Mouse (Mus musculus): ENCODE measurements around the gene Mpzl2. TPM values are rescaled to one million over a fixed set of nuclear protein-coding genes. Genes with fewer than 3 reads are reported as not detected.

Gene Mpzl2
- 2.5 and 2.8 TPM in 2 replicates for polyA plus RNA-seq (2015; fragmentation: Nextera tagmentation; extraction: Ambion mirVana)

DNA sequence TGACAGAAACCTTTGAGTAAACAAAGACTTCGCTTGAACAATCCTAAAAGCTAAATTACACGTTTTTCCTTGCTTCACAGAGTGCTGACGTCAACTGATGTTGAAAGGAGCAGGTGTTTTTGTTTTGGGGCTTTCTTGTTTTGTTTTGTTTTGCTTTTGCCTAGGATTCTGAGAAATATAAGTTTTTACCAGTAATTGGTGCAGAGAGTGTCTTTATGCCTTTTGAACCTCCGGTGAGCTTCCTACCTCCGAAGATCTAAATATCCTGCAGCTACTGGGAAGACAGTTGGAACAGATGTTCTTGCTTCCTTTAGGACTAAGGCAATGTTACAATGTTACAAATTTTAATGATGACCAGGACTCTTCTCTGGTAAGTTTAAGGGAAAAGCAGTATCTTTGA is at the start of gene Mpzl2:
Mpzl2 (plus strand) TSS at position 301 of the 400 bp plus-strand sequence.
- Histone ChIP-seq H3K4me1 (no peaks in the 10 kb centered on the region; the same call in 1 of the 2 replicates), H3K27ac (no peak within 1 kb of the TSS), H3K4me3 (no peak within 1 kb of the TSS), H3K36me3 (replicated peaks) (no peaks in the 10 kb centered on the region), H3K27me3 (replicated peaks) (peaks cover 62% of the 10 kb centered on the region), H3K9ac (no peak within 1 kb of the TSS), H3K4me2 (0 out of 2 replicates have a peak within 1 kb of the TSS, but pooled peaks have one; percentile 8), H3K9me3 (no peaks in the 10 kb centered on the region)
- WGBS: 68% methylated on average over 5 of the region's 5 CpGs
- no peak for ATAC-seq (replicated peaks)

DNA sequence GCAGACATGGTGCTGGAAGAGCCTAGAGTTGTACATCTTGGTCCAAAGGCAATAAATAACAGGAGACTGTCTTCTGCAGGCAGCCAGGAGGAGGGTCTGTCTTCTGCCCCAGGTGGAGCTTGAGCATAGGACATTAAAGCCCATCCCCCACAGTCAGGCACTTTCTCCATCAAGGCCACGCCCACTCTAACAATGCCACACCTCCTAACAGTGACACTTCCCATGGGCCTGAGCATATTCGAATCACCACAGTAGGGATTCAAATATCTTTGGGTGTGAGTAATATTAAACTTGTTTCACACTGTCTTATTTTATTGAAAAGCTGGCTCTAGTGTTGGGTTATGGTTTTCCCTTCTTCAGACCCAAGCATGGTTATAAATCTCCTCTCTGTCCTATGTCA is 47.8 kb upstream of the Mpzl2 start:
- Histone ChIP-seq H3K4me2 (no peak overlapping the region), H3K4me1 (no peaks in the 10 kb centered on the region), H3K4me3 (no peak overlapping the region), H3K27ac (no peak overlapping the region), H3K9me3 (no peaks in the 10 kb centered on the region), H3K27me3 (replicated peaks) (no peaks in the 10 kb centered on the region), H3K9ac (no peak overlapping the region), H3K36me3 (replicated peaks) (no peaks in the 10 kb centered on the region)
- 87% methylated on average over 2 of the region's 2 CpGs for WGBS
- no peak for ATAC-seq (replicated peaks)

DNA sequence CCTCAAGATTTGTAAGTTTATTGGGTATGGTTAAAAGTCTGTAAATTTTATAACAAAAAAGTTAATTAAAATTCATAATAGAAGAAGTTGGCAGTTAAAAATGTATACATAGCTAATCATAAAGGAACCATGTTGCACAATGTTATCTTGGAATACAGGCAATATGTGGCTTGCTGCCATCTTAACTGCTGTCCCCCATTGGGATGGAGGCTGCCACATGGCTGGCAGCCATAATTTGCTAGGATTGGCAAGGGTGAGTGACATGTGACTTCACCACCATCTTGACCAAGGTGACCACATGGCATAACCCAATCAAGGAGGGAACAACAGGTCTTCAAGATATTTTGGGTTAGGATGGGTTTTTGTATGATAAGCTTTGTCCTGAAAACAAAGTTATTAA is 47.3 kb upstream of the Mpzl2 start:
- ATAC-seq (replicated peaks): no peak
- Histone ChIP-seq H3K9me3 (no peaks in the 10 kb centered on the region), H3K36me3 (replicated peaks) (no peaks in the 10 kb centered on the region), H3K9ac (no peak overlapping the region), H3K27me3 (replicated peaks) (no peaks in the 10 kb centered on the region), H3K4me1 (no peaks in the 10 kb centered on the region), H3K4me3 (no peak overlapping the region), H3K27ac (no peak overlapping the region), H3K4me2 (no peak overlapping the region)

DNA sequence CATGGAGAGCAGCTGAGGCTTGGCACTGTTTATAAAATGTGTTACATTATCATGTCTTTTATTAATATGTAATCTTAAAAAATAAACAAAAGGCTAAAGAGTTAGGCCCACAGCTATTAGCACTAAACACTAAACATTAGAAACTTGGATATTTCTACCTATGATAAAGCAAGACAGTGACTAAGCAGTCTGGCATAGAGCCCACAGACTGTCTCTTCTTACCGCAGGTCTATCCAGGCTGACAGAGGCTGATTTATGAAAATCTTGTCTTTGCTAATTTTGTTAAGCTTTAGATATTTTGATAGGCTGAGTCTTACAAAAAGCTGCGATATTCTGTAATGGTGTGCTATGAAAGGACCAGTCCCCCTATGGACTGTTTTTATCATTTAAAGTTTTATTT is 46.3 kb upstream of the Mpzl2 start:
- Histone ChIP-seq H3K4me1 (no peaks in the 10 kb centered on the region), H3K4me2 (no peak overlapping the region), H3K9me3 (no peaks in the 10 kb centered on the region), H3K9ac (no peak overlapping the region), H3K27ac (no peak overlapping the region), H3K27me3 (replicated peaks) (no peaks in the 10 kb centered on the region), H3K4me3 (no peak overlapping the region), H3K36me3 (replicated peaks) (no peaks in the 10 kb centered on the region)
- no peak for ATAC-seq (replicated peaks)
- WGBS: 93% methylated on average over 2 of the region's 2 CpGs

DNA sequence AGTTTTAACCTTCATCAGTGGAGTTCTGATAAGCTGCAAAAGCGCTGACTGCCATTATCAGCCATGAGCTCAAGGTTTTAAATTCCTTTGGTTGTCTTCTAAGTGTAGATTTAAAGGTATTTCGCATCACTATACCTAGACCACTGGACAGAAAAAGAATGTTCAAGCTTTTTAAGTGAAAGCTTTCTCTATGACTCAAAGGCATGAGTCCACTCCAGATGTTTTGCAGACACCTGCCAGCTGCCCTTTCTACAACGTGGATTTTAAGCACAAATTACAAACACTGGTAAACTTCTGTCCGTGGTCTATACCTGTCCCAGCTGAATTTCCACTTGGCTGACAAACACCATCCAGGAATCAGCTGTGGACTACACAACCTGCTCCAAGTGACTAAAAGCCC is 44.6 kb upstream of the Mpzl2 start:
- H3K4me3 ChIP-seq: no peak overlapping the region
- no peak overlapping the region for H3K9ac ChIP-seq
- H3K9me3 ChIP-seq: no peaks in the 10 kb centered on the region
- no peak for ATAC-seq (replicated peaks)
- H3K27me3 ChIP-seq (replicated peaks): no peaks in the 10 kb centered on the region
- H3K36me3 ChIP-seq (replicated peaks): no peaks in the 10 kb centered on the region
- H3K4me2 ChIP-seq: no peak overlapping the region
- no peaks in the 10 kb centered on the region for H3K4me1 ChIP-seq
- no peak overlapping the region for H3K27ac ChIP-seq
- WGBS: 84% methylated on average over 4 of the region's 4 CpGs

DNA sequence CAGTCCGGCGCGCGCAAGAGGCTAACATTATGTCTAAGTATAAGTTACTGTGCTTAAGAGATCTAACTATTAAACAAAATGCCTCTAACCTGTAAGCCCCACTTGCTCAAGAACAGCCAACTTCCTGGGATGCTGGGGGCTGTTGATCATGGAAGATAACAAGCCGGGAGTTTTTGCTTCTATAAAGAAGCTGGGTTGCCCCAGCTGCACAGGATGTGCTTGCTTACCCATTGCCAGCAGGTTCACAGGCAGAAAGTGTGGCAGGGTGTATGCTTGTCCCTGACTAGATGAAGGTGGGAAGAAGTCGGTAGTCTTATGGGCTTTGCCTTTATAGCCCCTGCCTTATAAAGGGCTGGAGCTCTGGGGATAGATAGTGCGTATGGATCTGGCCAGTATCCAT is 43.0 kb upstream of the Mpzl2 start:
- Histone ChIP-seq H3K9me3 (no peaks in the 10 kb centered on the region), H3K27me3 (replicated peaks) (no peaks in the 10 kb centered on the region), H3K4me1 (no peaks in the 10 kb centered on the region), H3K4me2 (no peak overlapping the region), H3K9ac (no peak overlapping the region), H3K27ac (no peak overlapping the region), H3K4me3 (no peak overlapping the region), H3K36me3 (replicated peaks) (no peaks in the 10 kb centered on the region)
- ATAC-seq (replicated peaks): no peak
- 96% methylated on average over 7 of the region's 7 CpGs for WGBS

DNA sequence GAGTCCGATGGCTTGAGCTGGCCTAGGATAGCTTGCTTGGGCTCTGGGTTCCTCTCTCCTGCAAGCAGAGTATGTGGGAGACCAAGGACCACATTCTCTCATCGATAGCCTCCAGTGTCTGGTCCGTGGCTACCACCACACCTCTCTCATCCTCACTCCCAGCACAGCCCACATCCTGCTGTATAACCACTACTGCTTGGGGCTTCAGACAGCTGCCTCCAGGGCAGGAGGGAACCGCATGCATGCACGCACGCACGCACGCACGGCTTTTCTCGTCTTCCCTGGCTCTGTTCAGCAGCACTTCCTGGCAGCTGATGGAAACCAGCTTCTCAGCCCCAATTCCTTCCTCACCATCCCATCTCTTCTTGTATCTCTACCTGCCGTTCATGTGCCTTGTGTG is 41.5 kb upstream of the Mpzl2 start:
- Histone ChIP-seq H3K36me3 (replicated peaks) (no peaks in the 10 kb centered on the region), H3K27me3 (replicated peaks) (no peaks in the 10 kb centered on the region), H3K9ac (no peak overlapping the region), H3K4me1 (no peaks in the 10 kb centered on the region), H3K9me3 (no peaks in the 10 kb centered on the region), H3K4me2 (no peak overlapping the region), H3K27ac (no peak overlapping the region), H3K4me3 (no peak overlapping the region)
- 72% methylated on average over 11 of the region's 11 CpGs for WGBS
- ATAC-seq (replicated peaks): no peak

DNA sequence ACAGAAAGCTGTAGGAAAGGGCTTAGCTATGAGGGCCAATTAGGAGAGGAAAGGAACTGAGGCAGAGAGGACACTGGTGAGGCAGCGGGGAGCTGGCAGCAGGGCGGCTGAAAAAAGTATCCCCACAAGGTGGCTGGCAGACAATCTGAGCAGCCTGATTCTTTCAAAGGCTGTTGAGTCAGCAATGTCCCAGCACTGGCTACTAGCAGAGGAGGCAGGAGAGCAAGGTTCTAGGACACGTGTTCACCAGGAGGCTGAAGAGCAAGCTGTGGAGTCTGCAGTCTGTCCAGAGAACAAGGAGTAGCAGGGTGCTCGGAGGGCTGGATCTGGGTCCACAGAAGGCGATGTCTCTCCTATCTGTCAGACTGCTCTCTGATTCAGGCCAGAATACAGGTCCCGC is 40.4 kb upstream of the Mpzl2 start:
- H3K9me3 ChIP-seq: no peaks in the 10 kb centered on the region
- H3K27me3 ChIP-seq (replicated peaks): no peaks in the 10 kb centered on the region
- WGBS: 59% methylated on average over 6 of the region's 6 CpGs
- no peak overlapping the region for H3K4me3 ChIP-seq
- no peak overlapping the region for H3K27ac ChIP-seq
- H3K9ac ChIP-seq: no peak overlapping the region
- no peaks in the 10 kb centered on the region for H3K36me3 ChIP-seq (replicated peaks)
- ATAC-seq (replicated peaks): no peak
- H3K4me2 ChIP-seq: no peak overlapping the region
- H3K4me1 ChIP-seq: no peaks in the 10 kb centered on the region

DNA sequence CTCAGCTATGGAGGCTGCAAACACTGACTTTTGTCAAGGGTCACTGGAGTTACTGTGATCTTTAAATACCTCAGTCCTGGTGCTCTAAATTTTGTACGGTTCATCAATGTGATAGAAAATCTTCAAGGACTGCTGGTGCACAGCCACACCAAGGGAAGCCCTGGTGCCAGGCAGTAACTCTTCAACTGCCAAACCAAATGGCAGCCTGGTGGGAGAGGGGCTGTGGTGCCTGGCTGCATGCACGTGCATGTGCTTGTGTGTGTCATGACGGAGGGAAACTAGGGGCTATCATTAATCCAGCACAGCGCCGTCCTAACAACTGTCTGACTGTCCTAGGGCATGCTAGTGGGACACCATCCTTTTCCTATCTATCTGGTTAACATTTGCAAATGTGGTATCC is 39.8 kb upstream of the Mpzl2 start:
- H3K4me3 ChIP-seq: no peak overlapping the region
- no peaks in the 10 kb centered on the region for H3K27me3 ChIP-seq (replicated peaks)
- no peaks in the 10 kb centered on the region for H3K36me3 ChIP-seq (replicated peaks)
- no peak for ATAC-seq (replicated peaks)
- 78% methylated on average over 5 of the region's 5 CpGs for WGBS
- no peaks in the 10 kb centered on the region for H3K4me1 ChIP-seq
- H3K9ac ChIP-seq: no peak overlapping the region
- H3K27ac ChIP-seq: no peak overlapping the region
- H3K9me3 ChIP-seq: no peaks in the 10 kb centered on the region
- no peak overlapping the region for H3K4me2 ChIP-seq

DNA sequence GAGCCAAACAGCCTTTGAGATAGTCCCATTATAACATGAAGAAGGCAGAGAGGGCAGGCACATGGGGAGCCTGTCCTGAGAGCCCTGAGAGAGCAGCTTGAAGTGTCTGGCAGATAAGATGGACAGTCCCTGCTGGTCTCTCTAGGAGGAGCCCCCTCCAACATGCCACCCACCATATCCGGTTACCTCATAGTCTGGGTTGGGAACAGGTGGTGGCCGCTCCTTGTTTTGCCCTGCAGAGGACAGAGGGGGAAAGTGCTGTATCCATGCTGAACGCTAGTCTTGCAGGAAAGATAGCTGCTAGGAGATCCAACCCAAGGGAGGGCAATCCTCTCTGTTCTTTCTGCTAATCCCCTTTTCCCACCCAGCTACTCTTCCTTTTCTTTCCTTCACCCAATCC is 39.4 kb upstream of the Mpzl2 start:
- no peak overlapping the region for H3K9ac ChIP-seq
- no peaks in the 10 kb centered on the region for H3K36me3 ChIP-seq (replicated peaks)
- no peak overlapping the region for H3K4me3 ChIP-seq
- ATAC-seq (replicated peaks): no peak
- no peak overlapping the region for H3K27ac ChIP-seq
- 65% methylated on average over 3 of the region's 3 CpGs for WGBS
- no peaks in the 10 kb centered on the region for H3K9me3 ChIP-seq
- H3K4me2 ChIP-seq: no peak overlapping the region
- no peaks in the 10 kb centered on the region for H3K27me3 ChIP-seq (replicated peaks)
- no peaks in the 10 kb centered on the region for H3K4me1 ChIP-seq

DNA sequence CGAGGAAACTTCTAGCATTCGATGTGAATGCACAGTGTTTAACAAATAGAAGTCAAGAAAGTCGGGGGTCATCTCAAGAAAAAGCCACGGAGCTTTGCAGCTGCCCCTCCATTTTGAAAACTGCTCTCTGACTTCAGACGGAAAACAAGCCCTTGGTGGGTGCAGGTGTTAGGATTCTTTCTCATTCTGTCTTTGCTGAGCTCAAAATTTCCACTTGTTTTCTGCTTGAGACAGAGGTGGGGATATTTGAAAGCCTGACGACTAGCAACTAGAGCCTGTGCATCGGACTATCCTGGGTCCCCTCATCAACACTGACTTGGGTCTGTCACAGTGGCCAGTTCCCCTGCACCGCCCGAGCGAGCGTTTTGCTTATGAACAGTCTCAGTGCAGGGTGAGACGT is 32.2 kb upstream of the Mpzl2 start:
- Histone ChIP-seq H3K4me2 (no peak overlapping the region), H3K36me3 (replicated peaks) (no peaks in the 10 kb centered on the region), H3K4me3 (no peak overlapping the region), H3K9me3 (no peaks in the 10 kb centered on the region), H3K27me3 (replicated peaks) (no peaks in the 10 kb centered on the region), H3K9ac (no peak overlapping the region), H3K4me1 (no peaks in the 10 kb centered on the region), H3K27ac (no peak overlapping the region)
- 82% methylated on average over 12 of the region's 12 CpGs for WGBS
- ATAC-seq (replicated peaks): no peak

DNA sequence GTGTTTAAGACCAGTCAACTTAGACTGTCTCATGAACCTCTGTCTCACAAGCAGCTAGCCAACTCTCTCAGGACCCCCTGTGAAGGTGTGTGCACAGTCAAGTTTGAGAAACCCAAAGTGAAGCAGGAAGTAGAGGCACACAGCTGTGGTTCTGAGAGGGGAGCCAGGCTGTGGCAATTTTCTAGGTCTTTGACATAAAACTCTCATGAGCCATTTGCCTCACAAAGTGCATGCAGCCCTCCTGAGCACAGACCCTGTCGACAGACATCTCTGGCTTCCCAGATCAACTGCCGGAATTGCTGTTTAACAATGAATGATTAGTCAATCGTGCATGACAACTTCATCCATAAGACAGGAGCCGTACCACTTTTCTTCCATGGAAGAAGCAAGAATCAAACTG is 31.3 kb upstream of the Mpzl2 start:
- WGBS: 53% methylated on average over 4 of the region's 4 CpGs
- no peaks in the 10 kb centered on the region for H3K4me1 ChIP-seq
- H3K4me2 ChIP-seq: no peak overlapping the region

DNA sequence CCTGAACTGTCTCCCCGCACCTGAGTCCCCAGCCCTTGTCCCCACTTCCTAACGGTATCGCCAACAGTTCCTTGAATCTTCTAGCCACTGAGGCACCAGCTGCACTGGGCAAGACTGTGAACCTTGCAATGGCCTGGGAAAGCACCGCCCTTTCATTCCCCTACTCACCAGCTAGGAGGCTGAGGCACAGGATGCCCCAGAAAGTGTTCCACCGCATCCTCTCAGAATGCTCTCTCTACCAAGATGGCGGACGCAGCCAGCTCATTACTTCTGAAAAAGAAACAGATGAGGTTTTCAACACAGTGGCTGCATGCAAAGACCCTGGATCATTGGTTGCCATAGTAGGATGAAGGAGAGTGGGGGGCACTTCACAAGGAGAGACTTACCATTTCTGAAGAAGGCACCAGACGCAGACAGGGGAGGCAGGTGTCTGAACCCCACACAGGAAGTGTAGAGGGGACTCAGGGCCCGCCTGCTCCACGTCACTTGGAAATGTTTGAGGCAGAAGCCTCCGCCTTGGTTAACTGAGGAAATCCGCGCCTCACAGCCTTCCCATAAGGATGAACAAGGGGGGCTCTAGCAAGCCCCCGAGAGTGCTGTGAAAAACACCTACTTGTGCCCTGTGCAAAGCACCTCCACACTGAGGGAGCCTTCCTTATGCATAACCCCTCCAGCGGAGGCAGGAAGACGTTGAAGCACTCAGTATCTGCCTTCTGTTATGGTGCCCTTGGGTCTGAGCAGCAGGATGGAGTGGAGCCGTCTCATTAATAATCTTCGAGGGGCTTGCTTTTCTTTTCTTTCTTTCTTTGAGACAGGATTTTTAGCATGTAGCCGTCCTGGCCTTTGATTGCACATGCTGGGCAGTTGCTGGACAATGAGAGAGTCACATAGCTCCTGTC is 30.2 kb upstream of the Mpzl2 start, which contains the start of gene Cd3e:
Cd3e (minus strand) TSS at position 448 of the 899 bp plus-strand sequence.
- Histone ChIP-seq H3K27me3 (replicated peaks) (no peaks in the 10 kb centered on the region), H3K27ac (no peak within 1 kb of the TSS), H3K9ac (no peak within 1 kb of the TSS), H3K4me1 (no peaks in the 10 kb centered on the region), H3K36me3 (replicated peaks) (no peaks in the 10 kb centered on the region), H3K4me2 (no peak within 1 kb of the TSS), H3K9me3 (no peaks in the 10 kb centered on the region), H3K4me3 (no peak within 1 kb of the TSS)
- WGBS: 84% methylated on average over 19 of the region's 19 CpGs
- no peak for ATAC-seq (replicated peaks)

More for the DNA sequence above, 31.3 kb upstream of the Mpzl2 start:
- H3K36me3 ChIP-seq (replicated peaks): no peaks in the 10 kb centered on the region
- H3K27me3 ChIP-seq (replicated peaks): no peaks in the 10 kb centered on the region
- no peak overlapping the region for H3K9ac ChIP-seq
- no peak for ATAC-seq (replicated peaks)
- no peak overlapping the region for H3K4me3 ChIP-seq
- no peak overlapping the region for H3K27ac ChIP-seq
- H3K9me3 ChIP-seq: no peaks in the 10 kb centered on the region
